Mouse (Mus musculus) liver, embryonic 16.5 days (tissue): Measurements from ENCODE around the gene Dlx1. TPM values are rescaled to one million over a fixed set of nuclear protein-coding genes. Genes with fewer than 3 reads are reported as not detected.
A peak's percentile ranks its signal among the peaks of the same experiment; 100 is the strongest.

Experiments used
- ATAC-seq: fragments of 200-750 bp; cut with Nextera tagmentation; 2 replicates; pipeline ENCODE4 v1.8.0; 2017; ENCODE audit warnings: low read depth, mild to moderate bottlenecking, moderate number of reproducible peaks, moderate library complexity
- H3K27ac ChIP-seq: fragments of 300-500 bp; sonication (generic); 2 replicates; pipeline ENCODE4 v1.5.1; 2014; ENCODE audit warnings: mild to moderate bottlenecking, low read length
- H3K27me3 ChIP-seq: fragments of 300-500 bp; sonication (generic); 2 replicates; pipeline ENCODE4 v1.6.1; 2014; ENCODE audit warnings: low read depth, low read length, mixed read lengths; ENCODE audit not compliant: control insufficient read depth, insufficient read depth
- H3K36me3 ChIP-seq: fragments of 300-500 bp; sonication (generic); 2 replicates; pipeline ENCODE4 v1.6.1; 2014; ENCODE audit warnings: mild to moderate bottlenecking; ENCODE audit not compliant: control insufficient read depth, insufficient read depth
- H3K4me1 ChIP-seq: fragments of 300-500 bp; sonication (generic); 2 replicates; pipeline ENCODE4 v1.6.1; 2014; ENCODE audit warnings: low read depth, low read length, mixed read lengths; ENCODE audit not compliant: control insufficient read depth
- H3K4me2 ChIP-seq: fragments of 300-500 bp; sonication (generic); 2 replicates; pipeline ENCODE4 v1.6.1; 2014; ENCODE audit warnings: low read depth, low read length, mixed read lengths
- H3K4me3 ChIP-seq: fragments of 300-500 bp; sonication (generic); 2 replicates; pipeline ENCODE4 v1.5.1; 2014; ENCODE audit warnings: low read depth, mild to moderate bottlenecking, low read length
- H3K9ac ChIP-seq: fragments of 300-500 bp; sonication (generic); 2 replicates; pipeline ENCODE4 v1.6.1; 2014; ENCODE audit warnings: low read depth, low read length
- H3K9me3 ChIP-seq: fragments of 300-500 bp; sonication (generic); replicated peaks from 2 replicates; pipeline ENCODE4 v1.6.1; 2016; ENCODE audit warnings: low read length; ENCODE audit not compliant: control insufficient read depth
- WGBS: fragments of 180-500 bp; shearing (Covaris S2); extraction: QIAGEN DNeasy Blood & Tissue Kit; methylation state at CpG from one replicate; pipeline ENCODE4 v1.1.7; 2014; ENCODE audit not compliant: insufficient replicate concordance; 5-methylcytosine and 5-hydroxymethylcytosine counted together
- polyA plus RNA-seq: library from polyadenylated mRNA; unstranded; fragments of >200 nt; fragmentation: Nextera tagmentation; extraction: Ambion mirVana; gene quantifications from 2 replicates; pipeline ENCODE4 v1.2.1, GENCODE M21; 2015

Dlx1 gene
- polyA plus RNA-seq, 1 experiment from 2014 or later: 0.06 TPM

- ATAC-seq: no peak
- Histone ChIP-seq H3K4me1 (no peaks in the 10 kb centered on the region; the same call in none of the 2 replicates), H3K27me3 (no peaks in the 10 kb centered on the region), H3K9me3 (no peaks in the 10 kb centered on the region), H3K9ac (no peak overlapping the region), H3K27ac (no peak overlapping the region), H3K4me2 (no peak overlapping the region), H3K4me3 (no peak overlapping the region), H3K36me3 (no peaks in the 10 kb centered on the region)
- 56% methylated on average over 5 of the region's 5 CpGs for WGBS
Observed at GRCm38 (mm10) chr2:71497175-71497574, 30.7 kb upstream of the Dlx1 start.

GRCm38 (mm10) chr2:71499276-71500230, 28.4 kb upstream of the Dlx1 start:
- ATAC-seq: peak; percentile 72
- H3K4me1 ChIP-seq: no peaks in the 10 kb centered on the region; the same call in none of the 2 replicates
- no peaks in the 10 kb centered on the region for H3K9me3 ChIP-seq
- no peaks in the 10 kb centered on the region for H3K36me3 ChIP-seq
- H3K27me3 ChIP-seq: no peaks in the 10 kb centered on the region
- 0 out of 2 replicates have a peak overlapping the region, but pooled peaks have one; percentile 19 for H3K4me2 ChIP-seq
- no peak overlapping the region for H3K9ac ChIP-seq
- H3K27ac ChIP-seq: peak overlapping the region; percentile 30; the same call in 1 of the 2 replicates
- WGBS: 63% methylated on average over 16 of the region's 16 CpGs
- H3K4me3 ChIP-seq: no peak overlapping the region

GRCm38 (mm10) chr2:71504852-71505251, 23.1 kb upstream of the Dlx1 start:
- WGBS: 60% methylated on average over 9 of the region's 9 CpGs
- H3K36me3 ChIP-seq: no peaks in the 10 kb centered on the region
- no peaks in the 10 kb centered on the region for H3K4me1 ChIP-seq
- H3K27me3 ChIP-seq: no peaks in the 10 kb centered on the region
- H3K9ac ChIP-seq: no peak overlapping the region
- no peak overlapping the region for H3K4me2 ChIP-seq
- no peak overlapping the region for H3K27ac ChIP-seq
- H3K4me3 ChIP-seq: no peak overlapping the region
- ATAC-seq: no peak
- no peaks in the 10 kb centered on the region for H3K9me3 ChIP-seq

- ATAC-seq: no peak
Observed at GRCm38 (mm10) chr2:71511209-71511608, 16.7 kb upstream of the Dlx1 start.

GRCm38 (mm10) chr2:71512326-71512725, 15.6 kb upstream of the Dlx1 start:
- H3K27me3 ChIP-seq: no peaks in the 10 kb centered on the region
- no peak overlapping the region for H3K4me3 ChIP-seq
- H3K4me2 ChIP-seq: no peak overlapping the region
- WGBS: 83% methylated on average over 9 of the region's 9 CpGs
- H3K27ac ChIP-seq: no peak overlapping the region
- no peaks in the 10 kb centered on the region for H3K4me1 ChIP-seq
- peaks cover 2% of the 10 kb centered on the region; the same call in 1 of the 2 replicates for H3K36me3 ChIP-seq
- ATAC-seq: no peak
- H3K9ac ChIP-seq: no peak overlapping the region
- no peaks in the 10 kb centered on the region for H3K9me3 ChIP-seq

More at GRCm38 (mm10) chr2:71511209-71511608, 16.7 kb upstream of the Dlx1 start:
- no peak overlapping the region for H3K4me2 ChIP-seq
- no peaks in the 10 kb centered on the region for H3K4me1 ChIP-seq
- H3K4me3 ChIP-seq: no peak overlapping the region
- no peaks in the 10 kb centered on the region for H3K9me3 ChIP-seq
- H3K27me3 ChIP-seq: no peaks in the 10 kb centered on the region
- H3K27ac ChIP-seq: no peak overlapping the region
- H3K36me3 ChIP-seq: peaks cover 2% of the 10 kb centered on the region; the same call in 1 of the 2 replicates
- WGBS: 83% methylated on average over 7 of the region's 7 CpGs
- H3K9ac ChIP-seq: no peak overlapping the region

- 76% methylated on average over 4 of the region's 4 CpGs for WGBS
- Histone ChIP-seq H3K9ac (no peak overlapping the region), H3K27ac (no peak overlapping the region), H3K27me3 (no peaks in the 10 kb centered on the region), H3K4me1 (no peaks in the 10 kb centered on the region), H3K4me2 (no peak overlapping the region), H3K36me3 (peaks cover 2% of the 10 kb centered on the region; the same call in 1 of the 2 replicates), H3K9me3 (no peaks in the 10 kb centered on the region), H3K4me3 (no peak overlapping the region)
- no peak for ATAC-seq
Observed at GRCm38 (mm10) chr2:71516995-71517394, 10.9 kb upstream of the Dlx1 start.

- no peaks in the 10 kb centered on the region for H3K27me3 ChIP-seq
Observed at GRCm38 (mm10) chr2:71517466-71518099, 10.3 kb upstream of the Dlx1 start.

GRCm38 (mm10) chr2:71522871-71523270, 5.0 kb upstream of the Dlx1 start:
- Histone ChIP-seq H3K27me3 (peaks cover 46% of the 10 kb centered on the region), H3K4me1 (no peaks in the 10 kb centered on the region), H3K27ac (no peak overlapping the region), H3K4me2 (no peak overlapping the region), H3K9me3 (no peaks in the 10 kb centered on the region), H3K4me3 (no peak overlapping the region), H3K9ac (no peak overlapping the region), H3K36me3 (no peaks in the 10 kb centered on the region)
- 25% methylated on average over 4 of the region's 4 CpGs for WGBS
- no peak; the same call in 1 of the 2 replicates for ATAC-seq

More at GRCm38 (mm10) chr2:71517466-71518099, 10.3 kb upstream of the Dlx1 start:
- H3K9me3 ChIP-seq: no peaks in the 10 kb centered on the region
- no peak overlapping the region for H3K27ac ChIP-seq
- H3K4me3 ChIP-seq: no peak overlapping the region
- no peak for ATAC-seq
- no peaks in the 10 kb centered on the region for H3K36me3 ChIP-seq
- no peaks in the 10 kb centered on the region for H3K4me1 ChIP-seq
- H3K9ac ChIP-seq: no peak overlapping the region
- WGBS: 74% methylated on average over 8 of the region's 8 CpGs
- H3K4me2 ChIP-seq: no peak overlapping the region

- Histone ChIP-seq H3K9me3 (no peaks in the 10 kb centered on the region), H3K27me3 (peaks cover 52% of the 10 kb centered on the region), H3K4me1 (no peaks in the 10 kb centered on the region), H3K4me2 (no peak overlapping the region), H3K36me3 (no peaks in the 10 kb centered on the region), H3K9ac (no peak overlapping the region), H3K4me3 (no peak overlapping the region), H3K27ac (no peak overlapping the region)
- 31% methylated on average over 4 of the region's 4 CpGs for WGBS
- no peak for ATAC-seq
Observed at GRCm38 (mm10) chr2:71523431-71523830, 4.5 kb upstream of the Dlx1 start.
